Mouse (Mus musculus): ENCODE results near the gene Gng8. TPM values are rescaled to one million over a fixed set of nuclear protein-coding genes. Genes with fewer than 3 reads are reported as not detected.

The Gng8 gene
- polyA plus RNA-seq, 1 experiment = not detected

DNA sequence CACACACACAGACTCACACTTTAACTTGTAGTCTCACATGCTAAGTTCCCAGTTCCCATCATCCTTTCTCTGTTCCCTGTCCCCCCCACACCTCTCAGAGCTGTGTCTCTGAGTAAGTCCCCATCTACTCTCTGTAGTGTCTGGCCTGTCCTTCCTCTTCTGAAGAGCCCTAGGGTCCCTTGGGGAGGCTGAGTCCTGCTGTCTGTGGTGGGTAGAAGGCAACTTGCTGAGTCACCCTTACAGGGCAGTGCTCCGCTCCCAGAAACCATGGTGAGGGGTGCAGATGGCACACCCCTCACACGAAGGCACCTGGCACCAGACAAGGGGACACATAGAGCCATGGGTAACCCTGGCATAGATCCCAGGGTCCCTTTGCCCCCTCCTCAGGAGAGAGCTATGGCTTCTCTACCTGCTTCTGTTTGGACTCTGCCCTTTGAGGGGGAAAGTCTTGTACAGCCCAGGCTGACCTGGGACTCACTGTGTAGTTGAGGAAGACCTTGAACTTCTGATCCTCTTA is 11.9 kb downstream of the Gng8 start:
- TF ChIP-seq POLR2A (IDR thresholded peaks at IDR 0.05; ENCODE audit: borderline replicate concordance, low read depth, low read length) = no peak
- TF ChIP-seq CTCF (IDR thresholded peaks at IDR 0.05; ENCODE audit: low read depth, low read length) = no peak
- Histone ChIP-seq H3K27ac (ENCODE audit: insufficient read depth, low read depth, low read length) (0 out of 2 replicates have a peak overlapping the region, but pooled peaks have one; percentile 7), H3K4me3 (ENCODE audit: insufficient read depth, low read length) (no peak overlapping the region), H3K4me1 (ENCODE audit: control insufficient read depth, insufficient read depth, low read length) (peaks cover 85% of the 10 kb centered on the region)

DNA sequence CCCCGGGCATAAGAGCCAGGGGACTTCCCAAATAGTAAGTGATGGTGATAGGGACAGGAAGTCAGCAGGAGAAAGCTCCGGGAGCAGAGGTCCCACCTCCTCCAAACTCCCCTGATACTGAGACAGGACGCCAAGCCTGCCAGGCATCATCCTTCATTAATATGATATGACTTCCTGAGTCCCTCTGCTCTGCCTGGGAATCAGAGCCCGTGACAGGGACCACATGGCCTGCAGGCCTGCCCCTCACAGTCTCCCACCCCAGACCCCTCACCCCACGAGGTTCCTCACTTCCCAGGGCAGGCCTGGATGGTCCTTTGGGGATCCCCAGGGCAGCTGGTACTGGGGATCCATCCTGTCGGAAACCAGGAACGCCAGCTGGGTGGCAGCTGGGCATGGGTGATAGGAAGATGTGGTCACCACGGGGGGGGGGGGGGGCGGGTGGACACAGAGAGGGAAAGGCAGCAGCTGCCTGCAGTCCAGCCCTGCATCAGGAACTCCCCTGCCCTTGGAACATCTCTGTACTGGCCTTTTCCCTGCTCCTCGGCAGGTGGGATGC is 12.6 kb downstream of the Gng8 start:
- Histone ChIP-seq H3K27ac (ENCODE audit: insufficient read depth, low read depth, low read length) (no peak overlapping the region), H3K4me3 (ENCODE audit: insufficient read depth, low read length) (no peak overlapping the region), H3K4me1 (ENCODE audit: control insufficient read depth, insufficient read depth, low read length) (peaks cover 90% of the 10 kb centered on the region)
- TF ChIP-seq POLR2A (IDR thresholded peaks at IDR 0.05; ENCODE audit: borderline replicate concordance, low read depth, low read length) (no peak), CTCF (IDR thresholded peaks at IDR 0.05; ENCODE audit: low read depth, low read length) (no peak)

DNA sequence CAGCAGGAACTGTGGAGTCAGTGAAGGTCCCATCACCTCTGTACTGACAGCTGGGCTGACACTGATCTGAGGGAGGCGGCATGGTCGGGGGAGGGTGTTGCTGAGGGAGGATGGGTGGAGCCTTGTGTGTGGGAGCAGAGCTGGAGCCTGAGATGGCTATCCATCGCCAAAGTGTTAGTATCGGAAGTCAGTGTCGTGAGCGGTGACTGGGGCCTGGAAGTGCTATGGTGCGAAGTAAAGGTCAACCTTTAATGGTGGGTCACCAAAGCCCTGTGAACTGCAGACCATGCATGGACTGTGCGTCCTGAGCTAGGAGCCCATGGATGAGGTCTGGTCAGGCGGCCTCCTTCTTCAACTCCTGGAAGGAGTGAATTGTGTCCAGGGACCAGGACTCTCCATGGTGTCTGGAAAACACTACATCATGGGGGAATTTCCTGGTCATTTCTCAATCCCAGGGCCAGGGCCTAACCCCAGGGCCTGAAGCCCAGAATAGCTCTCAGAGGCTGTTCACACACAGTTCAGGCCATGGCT is 14.0 kb downstream of the Gng8 start:
- Histone ChIP-seq H3K4me1 (ENCODE audit: control insufficient read depth, insufficient read depth, low read length) (peaks cover 86% of the 10 kb centered on the region), H3K27ac (ENCODE audit: insufficient read depth, low read depth, low read length) (peak overlapping the region; percentile 33), H3K4me3 (ENCODE audit: insufficient read depth, low read length) (no peak overlapping the region)
- TF ChIP-seq CTCF (IDR thresholded peaks at IDR 0.05; ENCODE audit: low read depth, low read length) = no peak
- no peak for TF ChIP-seq POLR2A (IDR thresholded peaks at IDR 0.05; ENCODE audit: borderline replicate concordance, low read depth, low read length)

DNA sequence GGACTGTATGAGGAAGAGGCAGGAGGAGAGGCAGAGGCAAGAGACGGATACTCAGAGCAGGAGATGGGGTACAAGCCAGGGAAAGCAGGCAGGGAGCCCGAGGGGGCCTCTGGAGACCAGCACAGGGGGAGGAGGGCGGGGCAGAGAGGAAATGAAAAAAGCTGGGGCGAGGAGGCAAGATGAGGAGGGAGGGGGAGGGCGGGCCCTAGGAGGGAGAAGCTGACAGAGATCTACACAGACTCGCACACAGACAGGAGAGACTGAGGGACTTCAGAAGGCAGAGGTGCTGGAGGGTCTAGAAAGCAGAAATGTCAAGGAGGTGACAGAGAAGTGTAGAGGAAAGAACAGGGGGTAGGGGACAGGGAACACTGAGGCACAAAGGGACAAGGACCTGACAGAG is 14.7 kb downstream of the Gng8 start, which contains the start of gene Ptgir:
Ptgir (plus strand) TSS at position 210 of the 400 bp plus-strand sequence.
- Histone ChIP-seq H3K27ac (ENCODE audit: insufficient read depth, low read depth, low read length) (peak within 1 kb of the TSS; percentile 37), H3K4me3 (ENCODE audit: insufficient read depth, low read length) (peak within 1 kb of the TSS; percentile 38; the same call in 1 of the 2 replicates), H3K4me1 (ENCODE audit: control insufficient read depth, insufficient read depth, low read length) (peaks cover 80% of the 10 kb centered on the region)
- no peak for TF ChIP-seq CTCF (IDR thresholded peaks at IDR 0.05; ENCODE audit: low read depth, low read length)
- TF ChIP-seq POLR2A (IDR thresholded peaks at IDR 0.05; ENCODE audit: borderline replicate concordance, low read depth, low read length) = no peak

DNA sequence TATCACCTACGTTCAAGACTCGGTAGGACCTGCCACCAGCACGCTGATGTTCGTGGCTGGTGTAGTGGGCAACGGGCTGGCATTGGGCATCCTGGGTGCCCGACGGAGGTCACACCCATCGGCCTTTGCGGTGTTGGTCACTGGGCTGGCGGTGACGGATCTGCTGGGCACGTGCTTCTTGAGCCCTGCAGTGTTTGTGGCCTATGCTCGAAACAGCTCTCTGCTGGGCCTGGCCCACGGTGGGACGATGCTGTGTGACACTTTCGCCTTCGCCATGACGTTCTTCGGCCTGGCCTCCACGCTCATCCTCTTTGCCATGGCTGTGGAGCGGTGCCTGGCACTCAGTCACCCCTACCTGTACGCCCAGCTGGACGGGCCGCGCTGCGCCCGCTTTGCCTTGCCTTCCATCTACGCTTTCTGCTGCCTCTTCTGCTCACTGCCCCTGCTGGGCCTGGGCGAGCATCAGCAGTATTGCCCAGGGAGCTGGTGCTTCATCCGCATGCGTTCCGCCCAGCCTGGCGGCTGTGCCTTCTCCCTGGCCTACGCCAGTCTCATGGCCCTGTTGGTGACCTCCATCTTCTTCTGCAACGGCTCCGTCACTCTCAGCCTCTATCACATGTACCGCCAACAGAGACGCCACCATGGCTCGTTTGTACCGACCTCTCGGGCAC is 15.4 kb downstream of the Gng8 start:
- H3K4me3 ChIP-seq (ENCODE audit: insufficient read depth, low read length) = peak overlapping the region; percentile 38; the same call in 1 of the 2 replicates
- peaks cover 75% of the 10 kb centered on the region for H3K4me1 ChIP-seq (ENCODE audit: control insufficient read depth, insufficient read depth, low read length)
- TF ChIP-seq CTCF (IDR thresholded peaks at IDR 0.05; ENCODE audit: low read depth, low read length) (no peak), POLR2A (IDR thresholded peaks at IDR 0.05; ENCODE audit: borderline replicate concordance, low read depth, low read length) (no peak)
- no peak overlapping the region for H3K27ac ChIP-seq (ENCODE audit: insufficient read depth, low read depth, low read length)

DNA sequence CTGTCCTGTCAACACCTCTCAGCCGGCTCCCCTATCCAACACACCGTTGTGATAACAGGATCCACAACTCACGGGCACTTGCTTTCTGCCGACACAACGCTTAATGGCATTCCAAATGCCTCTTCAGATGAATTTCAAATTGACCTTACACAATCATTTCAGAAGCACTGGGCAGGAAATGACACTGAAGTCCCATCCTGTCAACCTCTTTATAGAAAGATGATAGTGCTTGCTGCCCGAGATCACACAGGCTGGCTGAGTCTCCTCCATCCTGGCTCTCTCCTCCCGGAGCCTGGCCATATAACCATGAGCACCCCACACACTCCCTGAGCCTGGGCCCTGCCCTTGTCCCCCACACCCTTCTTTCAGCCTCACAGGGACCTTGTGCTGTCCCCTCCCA is 16.3 kb downstream of the Gng8 start:
- H3K4me1 ChIP-seq (ENCODE audit: control insufficient read depth, insufficient read depth, low read length) = peaks cover 69% of the 10 kb centered on the region
- TF ChIP-seq POLR2A (IDR thresholded peaks at IDR 0.05; ENCODE audit: borderline replicate concordance, low read depth, low read length) (no peak), CTCF (IDR thresholded peaks at IDR 0.05; ENCODE audit: low read depth, low read length) (no peak)
- peak overlapping the region; percentile 16; the same call in 1 of the 2 replicates for H3K27ac ChIP-seq (ENCODE audit: insufficient read depth, low read depth, low read length)
- H3K4me3 ChIP-seq (ENCODE audit: insufficient read depth, low read length) = peak overlapping the region; percentile 38

DNA sequence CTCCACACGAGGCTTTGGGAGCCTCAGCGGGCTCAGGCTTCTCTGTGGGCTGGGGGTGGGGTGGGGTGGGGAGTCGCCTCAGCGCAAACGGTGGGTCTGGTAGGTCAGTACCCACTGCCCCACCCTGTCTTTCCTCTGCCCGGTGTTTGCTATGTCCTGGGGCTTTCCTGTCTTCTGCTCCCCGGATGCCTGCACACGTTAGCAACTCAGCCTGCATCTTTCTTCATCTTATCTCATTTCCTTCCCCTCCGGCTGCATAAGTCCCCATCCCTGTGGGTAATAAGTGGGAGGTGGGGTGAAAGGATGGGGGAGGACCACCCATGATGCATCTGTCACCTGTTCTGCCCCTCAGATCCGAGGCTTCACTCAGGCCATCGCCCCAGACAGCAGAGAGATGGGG is 16.8 kb downstream of the Gng8 start:
- Histone ChIP-seq H3K4me3 (ENCODE audit: insufficient read depth, low read length) (peak overlapping the region; percentile 38), H3K27ac (ENCODE audit: insufficient read depth, low read depth, low read length) (no peak overlapping the region), H3K4me1 (ENCODE audit: control insufficient read depth, insufficient read depth, low read length) (peaks cover 63% of the 10 kb centered on the region)
- no peak for TF ChIP-seq POLR2A (IDR thresholded peaks at IDR 0.05; ENCODE audit: borderline replicate concordance, low read depth, low read length)
- TF ChIP-seq CTCF (IDR thresholded peaks at IDR 0.05; ENCODE audit: low read depth, low read length) = no peak

DNA sequence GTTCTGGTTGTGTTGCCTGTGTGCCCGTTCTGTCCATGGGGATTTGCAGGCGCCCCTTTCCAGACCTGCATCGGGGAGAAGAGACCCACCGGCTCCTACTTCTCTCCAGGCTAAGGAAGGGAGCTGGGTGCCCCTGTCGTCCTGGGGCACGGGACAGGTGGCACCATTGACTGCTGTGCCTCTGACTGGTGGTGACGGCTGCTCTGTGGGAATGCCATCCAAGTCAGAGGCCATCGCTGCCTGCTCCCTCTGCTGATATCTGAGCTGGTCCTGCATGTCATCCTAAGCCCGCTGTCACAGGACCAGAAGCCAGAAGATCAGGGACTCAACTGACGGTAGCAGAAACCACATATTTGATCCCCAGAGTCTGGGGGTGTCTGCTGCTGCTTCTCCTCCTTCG is 17.3 kb downstream of the Gng8 start:
- peaks cover 60% of the 10 kb centered on the region for H3K4me1 ChIP-seq (ENCODE audit: control insufficient read depth, insufficient read depth, low read length)
- no peak overlapping the region for H3K4me3 ChIP-seq (ENCODE audit: insufficient read depth, low read length)
- H3K27ac ChIP-seq (ENCODE audit: insufficient read depth, low read depth, low read length) = peak overlapping the region; percentile 80
- no peak for TF ChIP-seq CTCF (IDR thresholded peaks at IDR 0.05; ENCODE audit: low read depth, low read length)
- no peak for TF ChIP-seq POLR2A (IDR thresholded peaks at IDR 0.05; ENCODE audit: borderline replicate concordance, low read depth, low read length)

DNA sequence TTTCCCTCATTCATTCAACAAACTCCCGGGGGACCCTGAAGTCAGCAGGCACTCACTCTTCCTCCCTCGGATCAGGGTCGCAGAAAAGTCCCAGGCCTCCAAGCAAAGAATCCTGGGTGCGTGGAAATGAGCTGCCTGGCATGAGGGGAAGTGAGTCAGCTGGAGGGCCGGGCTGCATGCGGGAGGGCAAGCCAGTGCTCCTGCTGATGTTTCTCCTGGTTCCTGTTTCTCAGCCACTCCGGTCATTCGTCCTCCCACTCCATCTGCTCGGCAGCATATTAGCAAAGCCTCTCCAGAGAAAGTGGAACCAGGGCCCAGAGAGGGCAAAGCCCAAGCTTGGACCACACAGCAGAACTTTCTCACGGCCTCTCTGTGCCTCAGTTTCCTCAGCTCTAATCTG is 18.3 kb downstream of the Gng8 start:
- H3K4me3 ChIP-seq (ENCODE audit: insufficient read depth, low read length) = peak overlapping the region; percentile 23
- peak overlapping the region; percentile 80 for H3K27ac ChIP-seq (ENCODE audit: insufficient read depth, low read depth, low read length)
- H3K4me1 ChIP-seq (ENCODE audit: control insufficient read depth, insufficient read depth, low read length) = peaks cover 54% of the 10 kb centered on the region
- TF ChIP-seq CTCF (IDR thresholded peaks at IDR 0.05; ENCODE audit: low read depth, low read length) = no peak
- TF ChIP-seq POLR2A (IDR thresholded peaks at IDR 0.05; ENCODE audit: borderline replicate concordance, low read depth, low read length) = no peak

DNA sequence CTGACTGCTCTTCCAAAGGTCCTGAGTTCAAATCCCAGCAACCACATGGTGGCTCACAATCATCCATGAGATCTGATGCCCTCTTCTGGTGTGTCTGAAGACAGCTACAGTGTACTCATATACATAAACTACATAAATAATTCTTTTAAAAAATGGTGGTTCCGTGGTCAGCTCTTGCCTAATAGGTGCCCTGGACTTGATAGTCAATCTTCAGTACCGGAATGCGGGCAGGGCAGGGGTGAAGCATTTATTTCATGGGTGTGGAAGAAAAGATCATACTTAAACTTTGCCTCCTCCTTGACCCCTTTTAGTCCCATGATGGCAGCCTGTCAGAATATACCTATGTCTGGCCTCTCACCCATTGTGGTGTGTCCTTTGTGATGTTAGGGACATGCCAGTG is 20.3 kb downstream of the Gng8 start:
- Histone ChIP-seq H3K4me1 (ENCODE audit: control insufficient read depth, insufficient read depth, low read length) (peaks cover 35% of the 10 kb centered on the region), H3K27ac (ENCODE audit: insufficient read depth, low read depth, low read length) (no peak overlapping the region), H3K4me3 (ENCODE audit: insufficient read depth, low read length) (no peak overlapping the region)
- TF ChIP-seq POLR2A (IDR thresholded peaks at IDR 0.05; ENCODE audit: borderline replicate concordance, low read depth, low read length) (no peak), CTCF (IDR thresholded peaks at IDR 0.05; ENCODE audit: low read depth, low read length) (no peak)

Measured in bone marrow macrophage, adult 2 months (primary cell).